Mouse (Mus musculus) bone marrow macrophage, adult 2 months (primary cell): ENCODE measurements at regions not wholly inside any gene's neighbourhood (a gene's known extent, or its start where the extent isn't known, plus 50 kb on each side); places are given as distances from the start of the nearest gene placed in this dataset.

Experiments
- CTCF ChIP-seq: IDR thresholded peaks from 2 replicates; pipeline ENCODE4 v1.5.1; 2012; ENCODE audit warnings: low read depth, mild to moderate bottlenecking, low read length, moderate library complexity
- POLR2A ChIP-seq: IDR thresholded peaks from 2 replicates; pipeline ENCODE4 v1.6.1; 2012; ENCODE audit warnings: mild to moderate bottlenecking, low read depth, low read length, borderline replicate concordance

DNA sequence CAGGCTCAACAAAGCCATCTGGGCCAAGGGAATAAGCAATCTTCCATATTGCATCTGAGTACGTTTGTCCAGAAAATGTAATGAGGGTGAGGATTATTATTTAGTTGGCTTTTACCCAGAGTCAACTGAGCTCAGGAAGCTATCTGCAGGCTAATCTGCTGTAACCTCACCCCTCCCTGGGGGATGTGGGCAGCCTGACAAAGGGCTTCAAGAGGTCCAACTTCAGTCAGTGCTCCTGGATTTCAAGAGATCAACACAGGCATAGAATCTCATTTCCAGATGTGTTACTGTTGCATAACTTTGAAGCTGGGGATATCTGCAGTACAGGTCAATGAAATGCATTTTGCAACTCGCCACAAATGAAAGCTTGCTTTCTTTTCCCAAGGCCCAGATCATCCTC, 95.2 kb downstream of the Btg1 start:
- TF ChIP-seq CTCF: no peak
- no peak for TF ChIP-seq POLR2A
